Mouse (Mus musculus): ENCODE measurements at regions not wholly inside any gene's neighbourhood (a gene's known extent, or its start where the extent isn't known, plus 50 kb on each side); places are given as distances from the start of the nearest gene placed in this dataset.
A peak's percentile ranks its signal among the peaks of the same experiment; 100 is the strongest.

DNA sequence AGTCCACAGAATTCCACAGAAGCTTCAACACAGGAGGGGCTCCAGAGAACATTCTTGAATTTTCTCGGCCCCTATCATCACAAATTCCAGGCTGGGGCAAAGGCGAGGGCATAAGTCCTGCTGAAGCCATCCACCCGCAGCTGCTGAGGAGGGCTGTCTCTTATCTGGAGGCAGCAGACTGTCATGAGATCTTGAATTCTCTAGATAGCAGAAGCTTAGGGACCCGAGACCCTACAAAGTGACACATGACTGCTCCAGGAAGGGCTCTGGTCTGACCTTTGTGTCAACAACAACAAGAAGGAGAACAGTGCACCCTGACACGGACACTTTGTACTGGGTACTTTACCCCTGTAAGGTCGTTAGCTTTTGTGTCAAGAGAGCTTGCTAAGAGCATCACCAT, 57.2 kb downstream of the Lao1 start:
- Histone ChIP-seq H3K4me1 (ENCODE audit: control insufficient read depth, insufficient read depth, low read length) (no peaks in the 10 kb centered on the region), H3K27ac (ENCODE audit: insufficient read depth, low read length) (no peak overlapping the region), H3K4me3 (ENCODE audit: insufficient read depth, low read length) (no peak overlapping the region)
- no peak for TF ChIP-seq POLR2A (IDR thresholded peaks at IDR 0.05; ENCODE audit: extremely low read depth, insufficient read depth, low read length)
- TF ChIP-seq CTCF (IDR thresholded peaks at IDR 0.05; ENCODE audit: extremely low read depth, insufficient read depth, low read length) = no peak

DNA sequence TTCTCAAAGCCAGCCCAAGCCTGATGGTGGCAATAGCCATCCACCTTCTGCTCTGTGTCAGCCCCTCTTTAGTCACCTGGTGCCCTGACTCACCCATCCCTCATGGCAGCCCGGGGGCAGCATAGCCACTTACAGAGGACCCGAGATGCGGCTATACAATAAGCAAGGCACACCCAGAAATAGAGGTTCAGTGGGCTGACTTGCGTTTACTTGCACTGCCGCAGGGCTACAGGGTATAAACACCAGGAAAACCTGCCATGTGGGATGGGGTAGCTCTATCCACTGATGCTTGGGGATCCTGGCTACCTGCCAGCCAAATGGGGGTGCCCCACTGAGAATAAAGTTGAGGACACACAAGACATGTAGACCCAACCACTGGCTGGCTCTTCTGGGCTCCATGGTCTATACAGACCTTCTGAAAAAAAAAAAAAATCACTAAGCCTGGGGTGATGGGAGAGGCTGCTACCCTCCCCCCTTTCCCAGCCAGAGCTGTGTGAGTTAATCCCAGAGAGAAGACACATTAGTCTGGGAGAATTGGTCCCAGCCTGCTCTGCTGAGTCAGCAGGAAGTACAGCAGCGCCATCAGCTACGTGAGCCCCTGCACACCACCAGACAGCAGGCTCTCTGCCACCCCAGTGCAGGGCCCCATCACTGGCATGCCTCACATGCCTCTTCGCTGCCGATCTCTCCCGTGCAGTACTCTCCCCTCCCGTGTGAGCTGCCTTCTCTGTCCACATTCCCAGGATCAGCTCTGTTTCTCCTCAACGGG, 57.8 kb downstream of the Lao1 start:
- H3K4me3 ChIP-seq (ENCODE audit: insufficient read depth, low read length) = no peak overlapping the region
- TF ChIP-seq CTCF (IDR thresholded peaks at IDR 0.05; ENCODE audit: extremely low read depth, insufficient read depth, low read length) (no peak), POLR2A (IDR thresholded peaks at IDR 0.05; ENCODE audit: extremely low read depth, insufficient read depth, low read length) (no peak)
- no peaks in the 10 kb centered on the region for H3K4me1 ChIP-seq (ENCODE audit: control insufficient read depth, insufficient read depth, low read length)
- no peak overlapping the region for H3K27ac ChIP-seq (ENCODE audit: insufficient read depth, low read length)

DNA sequence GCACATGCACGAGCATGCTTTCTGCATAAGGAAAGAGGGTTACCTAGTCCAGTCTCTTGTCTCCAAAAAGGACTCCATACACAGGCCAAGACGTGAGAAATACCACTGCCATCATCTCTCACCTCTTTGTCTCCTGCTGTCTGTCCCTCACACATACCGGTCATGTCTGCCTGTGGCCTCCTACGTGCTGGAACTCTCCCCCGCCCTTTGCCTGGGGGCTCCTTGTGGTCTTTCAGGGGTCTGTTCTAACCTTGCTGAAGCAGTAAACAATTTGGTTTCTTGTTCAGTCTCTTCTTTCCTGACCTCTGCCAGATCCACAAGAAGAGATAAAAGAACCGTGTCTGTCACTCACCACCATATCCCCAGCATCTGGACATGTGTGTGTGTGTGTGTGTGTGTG, 61.0 kb downstream of the Lao1 start:
- H3K27ac ChIP-seq (ENCODE audit: insufficient read depth, low read length) = peak overlapping the region; percentile 91
- no peak for TF ChIP-seq POLR2A (IDR thresholded peaks at IDR 0.05; ENCODE audit: extremely low read depth, insufficient read depth, low read length)
- no peak for TF ChIP-seq CTCF (IDR thresholded peaks at IDR 0.05; ENCODE audit: extremely low read depth, insufficient read depth, low read length)
- no peaks in the 10 kb centered on the region for H3K4me1 ChIP-seq (ENCODE audit: control insufficient read depth, insufficient read depth, low read length)
- H3K4me3 ChIP-seq (ENCODE audit: insufficient read depth, low read length) = no peak overlapping the region

DNA sequence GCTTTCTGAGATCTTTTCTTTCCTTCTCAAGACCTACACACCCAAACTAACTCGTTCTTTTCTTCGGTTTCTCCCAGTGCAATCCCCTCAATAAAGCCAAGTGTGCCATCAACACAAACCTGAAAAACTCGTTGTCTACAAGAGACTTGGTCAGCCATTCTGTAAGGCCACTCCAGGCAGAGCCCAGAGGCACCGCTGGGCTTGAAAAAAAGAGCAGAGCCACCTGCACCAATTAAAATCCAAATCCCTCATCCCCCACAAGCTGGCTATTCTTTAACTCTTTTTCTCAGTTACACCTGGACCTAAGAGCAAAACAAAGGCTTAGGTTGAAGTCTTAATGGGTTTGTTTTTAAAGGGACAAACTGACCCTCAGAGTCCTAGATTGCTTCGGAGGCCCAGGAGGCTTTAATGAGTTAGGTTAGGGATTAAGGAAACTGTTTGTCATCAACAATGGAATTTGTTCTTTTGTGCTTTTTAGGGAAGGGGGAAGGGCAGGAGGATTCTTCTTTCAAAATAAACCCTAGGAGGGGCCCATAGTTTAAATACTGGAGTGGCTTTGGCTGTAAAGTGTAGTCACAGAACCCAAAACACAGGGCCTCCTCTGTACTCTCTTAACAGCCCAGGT, 65.0 kb downstream of the Lao1 start:
- TF ChIP-seq CTCF (IDR thresholded peaks at IDR 0.05; ENCODE audit: extremely low read depth, insufficient read depth, low read length) = no peak
- TF ChIP-seq POLR2A (IDR thresholded peaks at IDR 0.05; ENCODE audit: extremely low read depth, insufficient read depth, low read length) = no peak
- H3K27ac ChIP-seq (ENCODE audit: insufficient read depth, low read length) = no peak overlapping the region
- H3K4me1 ChIP-seq (ENCODE audit: control insufficient read depth, insufficient read depth, low read length) = no peaks in the 10 kb centered on the region
- H3K4me3 ChIP-seq (ENCODE audit: insufficient read depth, low read length) = no peak overlapping the region

DNA sequence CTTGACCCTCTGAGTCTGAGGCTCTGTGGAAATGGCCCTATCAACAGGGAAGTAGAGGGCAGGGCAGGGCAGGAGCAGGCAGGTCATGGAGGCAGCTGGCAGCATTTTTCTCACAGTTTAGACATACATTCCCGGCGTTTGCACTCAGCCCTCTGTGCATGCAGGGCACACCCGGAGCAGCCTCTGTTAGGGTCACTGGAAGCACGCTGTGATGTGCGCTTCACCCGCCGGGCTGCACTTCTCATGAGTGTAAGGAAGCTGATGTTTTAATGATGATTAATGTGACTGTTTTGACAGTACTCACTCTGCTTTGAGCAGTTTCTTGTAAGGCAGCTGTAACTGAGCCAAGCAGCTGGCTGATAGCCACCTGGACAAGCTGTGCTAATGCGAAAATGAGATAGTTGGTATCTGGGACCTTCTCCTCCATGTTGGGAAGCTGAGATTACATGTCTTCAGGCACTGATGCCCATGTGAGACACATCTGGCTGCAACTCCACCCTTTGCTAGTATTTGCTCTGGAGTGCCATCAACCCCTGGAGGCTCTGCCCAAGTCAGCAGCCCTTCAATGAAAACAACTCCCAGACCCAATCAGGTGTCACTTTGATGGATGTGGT, 66.9 kb downstream of the Lao1 start:
- no peak for TF ChIP-seq POLR2A (IDR thresholded peaks at IDR 0.05; ENCODE audit: extremely low read depth, insufficient read depth, low read length)
- Histone ChIP-seq H3K27ac (ENCODE audit: insufficient read depth, low read length) (no peak overlapping the region), H3K4me1 (ENCODE audit: control insufficient read depth, insufficient read depth, low read length) (no peaks in the 10 kb centered on the region), H3K4me3 (ENCODE audit: insufficient read depth, low read length) (no peak overlapping the region)

DNA sequence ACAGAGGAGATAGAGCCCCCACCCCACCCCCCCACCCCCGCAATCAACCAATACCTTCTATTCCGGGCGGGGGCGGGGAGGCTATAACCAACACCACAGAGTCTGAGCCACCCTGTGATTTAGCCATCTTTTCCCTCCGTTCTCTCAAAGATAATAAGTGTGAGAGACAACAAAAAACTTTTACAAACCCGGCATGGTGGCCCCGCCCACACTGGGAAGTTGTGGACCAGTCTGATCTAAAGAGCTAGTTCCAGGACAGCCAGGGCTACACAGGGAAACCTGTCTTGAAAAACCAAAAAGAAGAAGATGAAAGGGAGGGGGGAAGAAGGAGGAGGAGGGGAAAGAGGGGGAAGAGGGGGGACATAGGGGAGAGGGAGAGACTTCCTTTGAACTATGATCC, 67.7 kb downstream of the Lao1 start:
- no peaks in the 10 kb centered on the region for H3K4me1 ChIP-seq (ENCODE audit: control insufficient read depth, insufficient read depth, low read length)
- TF ChIP-seq POLR2A (IDR thresholded peaks at IDR 0.05; ENCODE audit: extremely low read depth, insufficient read depth, low read length) = no peak
- TF ChIP-seq CTCF (IDR thresholded peaks at IDR 0.05; ENCODE audit: extremely low read depth, insufficient read depth, low read length) = no peak

DNA sequence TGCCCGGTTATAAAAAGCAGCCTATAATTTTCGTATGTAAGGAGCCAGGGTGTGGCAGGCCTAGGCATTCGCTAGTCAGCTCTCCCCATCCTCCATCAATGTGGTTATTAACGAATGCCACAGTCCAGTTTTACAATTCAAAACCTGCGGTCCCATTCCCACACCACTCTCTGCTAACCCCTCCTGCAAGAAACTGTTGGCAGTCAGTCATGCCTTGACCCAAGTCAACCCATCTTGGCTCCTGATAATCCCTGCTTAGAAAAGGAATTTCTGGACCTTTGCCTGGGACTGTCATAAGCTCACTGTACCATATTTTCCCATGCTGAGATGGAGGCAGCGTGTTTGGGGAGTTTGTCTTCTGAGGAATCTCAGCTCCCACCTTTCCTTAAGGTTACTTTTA, 68.4 kb downstream of the Lao1 start:
- H3K4me3 ChIP-seq (ENCODE audit: insufficient read depth, low read length) = no peak overlapping the region
- TF ChIP-seq CTCF (IDR thresholded peaks at IDR 0.05; ENCODE audit: extremely low read depth, insufficient read depth, low read length) = no peak
- TF ChIP-seq POLR2A (IDR thresholded peaks at IDR 0.05; ENCODE audit: extremely low read depth, insufficient read depth, low read length) = no peak
- no peaks in the 10 kb centered on the region for H3K4me1 ChIP-seq (ENCODE audit: control insufficient read depth, insufficient read depth, low read length)
- no peak overlapping the region for H3K27ac ChIP-seq (ENCODE audit: insufficient read depth, low read length)

More for the DNA sequence above, 67.7 kb downstream of the Lao1 start:
- no peak overlapping the region for H3K4me3 ChIP-seq (ENCODE audit: insufficient read depth, low read length)
- H3K27ac ChIP-seq (ENCODE audit: insufficient read depth, low read length) = no peak overlapping the region

DNA sequence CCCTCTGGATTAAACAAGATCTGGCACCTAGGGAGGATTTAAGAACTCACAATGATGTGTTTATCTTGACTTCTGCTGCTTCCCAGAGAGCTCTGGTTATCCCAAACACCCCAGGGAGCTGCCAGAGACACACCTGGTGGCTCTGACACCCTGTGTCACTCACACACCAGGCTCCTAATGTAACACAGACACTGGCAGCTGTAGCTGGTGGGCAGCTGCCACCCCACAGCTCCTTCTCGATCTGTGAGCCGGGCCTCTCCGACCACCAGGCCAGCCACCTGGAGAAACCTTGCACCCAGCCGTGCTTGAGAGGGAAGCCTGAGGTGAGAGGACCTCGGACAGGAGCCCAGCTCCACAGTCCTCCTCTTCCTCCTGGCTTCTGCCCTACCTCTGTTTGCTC, 69.5 kb downstream of the Lao1 start:
- TF ChIP-seq CTCF (IDR thresholded peaks at IDR 0.05; ENCODE audit: extremely low read depth, insufficient read depth, low read length) = no peak
- no peak for TF ChIP-seq POLR2A (IDR thresholded peaks at IDR 0.05; ENCODE audit: extremely low read depth, insufficient read depth, low read length)
- H3K4me3 ChIP-seq (ENCODE audit: insufficient read depth, low read length) = no peak overlapping the region
- no peaks in the 10 kb centered on the region for H3K4me1 ChIP-seq (ENCODE audit: control insufficient read depth, insufficient read depth, low read length)
- H3K27ac ChIP-seq (ENCODE audit: insufficient read depth, low read length) = no peak overlapping the region

DNA sequence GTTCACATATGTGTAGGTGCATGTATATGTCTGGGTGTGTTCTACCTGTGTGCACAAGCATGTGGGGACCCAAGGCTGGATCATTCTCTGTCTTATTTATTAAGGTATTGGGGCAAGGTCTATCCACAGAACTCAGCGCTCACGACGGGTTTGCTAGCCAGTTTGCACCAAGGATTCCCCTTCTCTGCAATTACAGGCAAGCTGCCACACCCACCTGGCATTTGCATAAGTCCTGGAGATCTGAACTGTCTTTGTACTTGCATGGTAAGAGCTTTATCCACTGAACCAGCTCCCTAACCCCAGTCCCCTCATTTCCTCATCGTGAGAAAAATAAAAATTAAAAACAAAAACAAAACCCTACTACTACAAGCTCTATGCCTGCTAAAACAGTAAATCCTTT, 71.6 kb downstream of the Lao1 start:
- no peak overlapping the region for H3K4me3 ChIP-seq (ENCODE audit: insufficient read depth, low read length)
- no peak for TF ChIP-seq POLR2A (IDR thresholded peaks at IDR 0.05; ENCODE audit: extremely low read depth, insufficient read depth, low read length)
- no peak for TF ChIP-seq CTCF (IDR thresholded peaks at IDR 0.05; ENCODE audit: extremely low read depth, insufficient read depth, low read length)
- H3K27ac ChIP-seq (ENCODE audit: insufficient read depth, low read length) = no peak overlapping the region
- H3K4me1 ChIP-seq (ENCODE audit: control insufficient read depth, insufficient read depth, low read length) = no peaks in the 10 kb centered on the region

DNA sequence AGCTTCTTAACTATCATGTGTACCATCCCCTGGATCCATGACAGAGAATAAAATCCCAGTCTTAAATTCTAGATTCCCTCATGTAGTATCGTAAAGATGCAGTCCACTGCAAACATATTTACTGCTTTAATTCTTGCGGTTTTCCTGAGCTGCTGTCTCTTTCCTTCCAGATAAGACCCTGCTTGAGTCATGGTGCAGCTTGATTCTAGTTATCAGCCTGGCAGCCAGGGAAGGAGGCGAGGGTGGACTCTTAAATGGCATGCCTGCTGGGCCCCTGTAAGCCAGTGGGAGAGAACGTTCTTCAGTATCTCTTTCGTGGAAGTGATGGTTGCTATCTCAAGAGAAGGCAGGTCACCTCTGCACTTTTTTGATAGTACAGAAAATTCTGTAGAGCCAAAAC, 71.9 kb upstream of the Slc2a1 start:
- Histone ChIP-seq H3K4me1 (ENCODE audit: control insufficient read depth, insufficient read depth, low read length) (no peaks in the 10 kb centered on the region), H3K27ac (ENCODE audit: insufficient read depth, low read length) (no peak overlapping the region), H3K4me3 (ENCODE audit: insufficient read depth, low read length) (no peak overlapping the region)
- TF ChIP-seq POLR2A (IDR thresholded peaks at IDR 0.05; ENCODE audit: extremely low read depth, insufficient read depth, low read length) = no peak
- no peak for TF ChIP-seq CTCF (IDR thresholded peaks at IDR 0.05; ENCODE audit: extremely low read depth, insufficient read depth, low read length)

All from cortical plate, adult 2 months (tissue).